Mouse (Mus musculus): ENCODE measurements around the gene Ehmt2. TPM values are rescaled to one million over a fixed set of nuclear protein-coding genes. Genes with fewer than 3 reads are reported as not detected.

Gene Ehmt2
- total and polyA plus RNA-seq, 2 experiments from 2014 or later, result 57.4 to 309 TPM

GRCm38 (mm10) chr17:34922939-34923338 lies 24.7 kb downstream of the Ehmt2 start:
- DNase-seq (ENCODE audit: low spot score) (no peak), ATAC-seq (no peak)
- no peaks in the 10 kb centered on the region for H3K36me3 ChIP-seq (ENCODE audit: insufficient read depth, low read length)
- no peaks in the 10 kb centered on the region for H3K27me3 ChIP-seq (ENCODE audit: insufficient read depth, low read length)
- no peaks in the 10 kb centered on the region for H3K9me3 ChIP-seq (ENCODE audit: low read length)
- H3K4me3 ChIP-seq (ENCODE audit: low read length), result no peak overlapping the region
- H3K4me1 ChIP-seq (ENCODE audit: insufficient read depth, low read length), result no peaks in the 10 kb centered on the region
- H3K4me2 ChIP-seq (ENCODE audit: low read depth, low read length), result no peak overlapping the region
- peak; percentile 17; the same call in 1 of the 2 replicates for TF ChIP-seq CTCF (IDR thresholded peaks at IDR 0.05; ENCODE audit: low read depth)
- no peak overlapping the region for H3K9ac ChIP-seq (replicated peaks; ENCODE audit: low read length)
- 56% methylated on average over 6 of the region's 6 CpGs for WGBS
- H3K27ac ChIP-seq, result no peak overlapping the region

DNA sequence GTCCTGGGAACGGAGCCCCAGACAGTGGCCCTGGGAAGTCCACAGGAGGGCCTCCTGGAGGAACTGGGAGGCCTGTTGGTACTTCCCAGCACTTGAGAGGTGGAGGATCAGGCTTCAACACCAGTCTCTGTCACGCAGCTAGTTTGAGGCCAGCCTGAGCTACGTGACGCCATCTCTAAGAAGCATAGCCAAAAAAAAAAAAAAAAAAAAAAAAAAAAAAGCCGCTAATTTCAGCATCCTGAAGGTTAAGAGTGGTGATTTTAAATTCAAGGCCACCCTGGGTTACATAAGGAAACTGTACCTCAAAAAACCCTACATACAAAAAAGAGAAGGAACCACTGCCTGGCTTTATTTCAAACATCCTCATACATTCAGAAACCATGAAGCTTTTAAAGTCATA lies 26.0 kb downstream of the Ehmt2 start:
- no peaks in the 10 kb centered on the region for H3K27me3 ChIP-seq (ENCODE audit: insufficient read depth, low read length)
- no peaks in the 10 kb centered on the region for H3K9me3 ChIP-seq (ENCODE audit: low read length)
- H3K4me2 ChIP-seq (ENCODE audit: low read depth, low read length), result no peak overlapping the region
- 69% methylated on average over 5 of the region's 5 CpGs for WGBS
- H3K9ac ChIP-seq (replicated peaks; ENCODE audit: low read length), result no peak overlapping the region
- H3K4me3 ChIP-seq (ENCODE audit: low read length), result no peak overlapping the region
- H3K36me3 ChIP-seq (ENCODE audit: insufficient read depth, low read length), result no peaks in the 10 kb centered on the region
- H3K27ac ChIP-seq, result no peak overlapping the region
- H3K4me1 ChIP-seq (ENCODE audit: insufficient read depth, low read length), result no peaks in the 10 kb centered on the region
- ATAC-seq (no peak), DNase-seq (ENCODE audit: low spot score) (no peak)
- no peak for TF ChIP-seq CTCF (IDR thresholded peaks at IDR 0.05; ENCODE audit: low read depth)

GRCm38 (mm10) chr17:34927306-34928019 lies 29.2 kb downstream of the Ehmt2 start:
- Histone ChIP-seq H3K4me2 (ENCODE audit: low read depth, low read length) (no peak overlapping the region), H3K9me3 (ENCODE audit: low read length) (no peaks in the 10 kb centered on the region), H3K27me3 (ENCODE audit: insufficient read depth, low read length) (no peaks in the 10 kb centered on the region), H3K36me3 (ENCODE audit: insufficient read depth, low read length) (no peaks in the 10 kb centered on the region), H3K27ac (no peak overlapping the region), H3K4me3 (ENCODE audit: low read length) (no peak overlapping the region), H3K9ac (replicated peaks; ENCODE audit: low read length) (no peak overlapping the region), H3K4me1 (ENCODE audit: insufficient read depth, low read length) (no peaks in the 10 kb centered on the region)
- DNase-seq (ENCODE audit: low spot score) (no peak), ATAC-seq (no peak)
- WGBS, result 89% methylated on average over 18 of the region's 18 CpGs
- no peak for TF ChIP-seq CTCF (IDR thresholded peaks at IDR 0.05; ENCODE audit: low read depth)

DNA sequence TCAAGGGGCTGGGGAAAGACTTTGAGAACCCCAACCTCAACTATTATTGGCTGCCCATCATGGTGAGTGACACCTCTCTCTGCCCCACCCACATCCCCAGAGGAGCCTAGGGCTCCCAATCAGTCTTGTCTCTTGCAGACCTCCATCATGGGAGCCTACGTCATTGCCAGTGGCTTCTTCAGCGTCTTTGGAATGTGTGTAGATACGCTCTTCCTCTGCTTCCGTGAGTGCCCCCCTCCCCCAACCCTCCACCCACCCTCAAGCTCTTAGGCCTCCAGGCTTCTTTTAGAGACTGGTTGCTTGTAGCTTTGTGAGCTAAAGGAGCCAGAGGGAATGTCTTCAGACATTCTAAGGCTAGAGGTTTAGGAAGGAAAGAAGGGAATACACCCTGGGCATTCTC lies 30.6 kb downstream of the Ehmt2 start:
- 0 out of 2 replicates have a peak, but pooled peaks cover 9% of the 10 kb centered on the region for H3K36me3 ChIP-seq (ENCODE audit: insufficient read depth, low read length)
- no peaks in the 10 kb centered on the region for H3K4me1 ChIP-seq (ENCODE audit: insufficient read depth, low read length)
- no peak for ATAC-seq
- H3K9me3 ChIP-seq (ENCODE audit: low read length), result no peaks in the 10 kb centered on the region
- H3K4me2 ChIP-seq (ENCODE audit: low read depth, low read length), result no peak overlapping the region
- no peak overlapping the region for H3K27ac ChIP-seq
- H3K27me3 ChIP-seq (ENCODE audit: insufficient read depth, low read length), result no peaks in the 10 kb centered on the region
- no peak overlapping the region for H3K4me3 ChIP-seq (ENCODE audit: low read length)
- WGBS, result 72% methylated on average over 4 of the region's 4 CpGs
- TF ChIP-seq CTCF (IDR thresholded peaks at IDR 0.05; ENCODE audit: low read depth), result no peak
- DNase-seq (ENCODE audit: low spot score), result no peak
- H3K9ac ChIP-seq (replicated peaks; ENCODE audit: low read length), result no peak overlapping the region

- Histone ChIP-seq H3K9ac (replicated peaks; ENCODE audit: low read length) (peak within 1 kb of the TSS; percentile 73), H3K4me3 (ENCODE audit: low read length) (peak within 1 kb of the TSS; percentile 75), H3K27ac (peak within 1 kb of the TSS; percentile 80), H3K36me3 (ENCODE audit: insufficient read depth, low read length) (peaks cover 20% of the 10 kb centered on the region), H3K4me2 (ENCODE audit: low read depth, low read length) (peak within 1 kb of the TSS; percentile 88), H3K9me3 (ENCODE audit: low read length) (no peaks in the 10 kb centered on the region), H3K4me1 (ENCODE audit: insufficient read depth, low read length) (no peaks in the 10 kb centered on the region), H3K27me3 (ENCODE audit: insufficient read depth, low read length) (no peaks in the 10 kb centered on the region)
- DNase-seq (ENCODE audit: low spot score), result peak; percentile 100
- peak; percentile 98 for ATAC-seq
- WGBS, result under 1% methylated on average over 38 of the region's 38 CpGs
- peak; percentile 86 for TF ChIP-seq CTCF (IDR thresholded peaks at IDR 0.05; ENCODE audit: low read depth)
Measured at GRCm38 (mm10) chr17:34931061-34931734, 32.9 kb downstream of the Ehmt2 start, which contains the start of gene Neu1. Gene Neu1, plus strand, starts transcription at chr17:34931253.

- peak; percentile 49 for DNase-seq (ENCODE audit: low spot score)
- no peaks in the 10 kb centered on the region for H3K9me3 ChIP-seq (ENCODE audit: low read length)
- H3K4me3 ChIP-seq (ENCODE audit: low read length), result peak overlapping the region; percentile 75
- peak overlapping the region; percentile 73 for H3K9ac ChIP-seq (replicated peaks; ENCODE audit: low read length)
- H3K27me3 ChIP-seq (ENCODE audit: insufficient read depth, low read length), result no peaks in the 10 kb centered on the region
- TF ChIP-seq CTCF (IDR thresholded peaks at IDR 0.05; ENCODE audit: low read depth), result no peak
- peaks cover 20% of the 10 kb centered on the region for H3K36me3 ChIP-seq (ENCODE audit: insufficient read depth, low read length)
- 11% methylated on average over 14 of the region's 14 CpGs for WGBS
- H3K4me2 ChIP-seq (ENCODE audit: low read depth, low read length), result peak overlapping the region; percentile 88
- H3K27ac ChIP-seq, result peak overlapping the region; percentile 80
- ATAC-seq, result peak; percentile 36
- no peaks in the 10 kb centered on the region for H3K4me1 ChIP-seq (ENCODE audit: insufficient read depth, low read length)
Measured at GRCm38 (mm10) chr17:34931735-34932098, 33.4 kb downstream of the Ehmt2 start.

DNA sequence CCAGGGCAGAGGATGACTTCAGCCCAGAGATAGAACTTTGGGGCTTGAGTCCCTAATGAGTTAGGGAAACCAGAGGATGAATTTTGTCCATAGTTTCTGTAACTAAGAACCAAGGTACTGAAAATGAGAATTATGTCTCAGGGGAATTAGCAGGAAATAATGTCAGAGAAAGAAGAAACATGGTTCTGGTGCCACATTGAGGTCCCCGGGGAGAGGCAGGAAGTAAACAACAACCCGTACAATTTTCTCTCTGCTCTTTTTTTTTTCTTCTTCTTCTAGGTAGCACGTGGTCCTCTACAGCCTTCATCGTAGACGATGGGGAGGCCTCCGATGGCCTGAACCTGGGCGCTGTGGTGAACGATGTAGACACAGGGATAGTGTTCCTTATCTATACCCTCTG lies 34.0 kb downstream of the Ehmt2 start:
- 83% methylated on average over 8 of the region's 8 CpGs for WGBS

More for the DNA sequence above, 34.0 kb downstream of the Ehmt2 start:
- no peaks in the 10 kb centered on the region for H3K4me1 ChIP-seq (ENCODE audit: insufficient read depth, low read length)
- H3K4me2 ChIP-seq (ENCODE audit: low read depth, low read length), result peak overlapping the region; percentile 88
- peak overlapping the region; percentile 73 for H3K9ac ChIP-seq (replicated peaks; ENCODE audit: low read length)
- no peak for DNase-seq (ENCODE audit: low spot score)
- no peak for TF ChIP-seq CTCF (IDR thresholded peaks at IDR 0.05; ENCODE audit: low read depth)
- no peaks in the 10 kb centered on the region for H3K27me3 ChIP-seq (ENCODE audit: insufficient read depth, low read length)
- H3K9me3 ChIP-seq (ENCODE audit: low read length), result no peaks in the 10 kb centered on the region
- no peak for ATAC-seq
- H3K4me3 ChIP-seq (ENCODE audit: low read length), result peak overlapping the region; percentile 75
- peaks cover 20% of the 10 kb centered on the region for H3K36me3 ChIP-seq (ENCODE audit: insufficient read depth, low read length)
- no peak overlapping the region for H3K27ac ChIP-seq
